Mouse (Mus musculus) heart, embryonic 14.5 days (tissue): ENCODE data around the gene Nfu1. TPM values are rescaled to one million over a fixed set of nuclear protein-coding genes. Genes with fewer than 3 reads are reported as not detected.

ENCODE experiments used
- ATAC-seq: fragments of 200-750 bp; cut with Nextera tagmentation; 2 replicates; pipeline ENCODE4 v1.8.0; 2017; ENCODE audit warnings: low read depth, moderate TSS enrichment; ENCODE audit not compliant: insufficient number of reproducible peaks, insufficient read depth, low FRiP score
- H3K27ac ChIP-seq, 2 experiments: fragments of 200-500 bp in 1 of 2; fragments of 300-500 bp in 1 of 2; sonication (generic) in 1 of 2; replicated peaks in 1 of 2; 2 replicates each; pipeline ENCODE4 v1.5.1; 2012 to 2014; ENCODE audit warnings: low read depth in 2 of 2, low read length in 2 of 2, control low read depth in 1 of 2, mild to moderate bottlenecking in 1 of 2, mixed read lengths in 1 of 2; ENCODE audit not compliant: control insufficient read depth in 1 of 2, insufficient read depth in 1 of 2
- H3K27me3 ChIP-seq: fragments of 300-500 bp; sonication (generic); 2 replicates; pipeline ENCODE4 v1.6.1; 2014; ENCODE audit warnings: mild to moderate bottlenecking, low read length, control low read depth; ENCODE audit not compliant: control insufficient read depth, insufficient read depth
- H3K36me3 ChIP-seq: fragments of 300-500 bp; sonication (generic); 2 replicates; pipeline ENCODE4 v1.6.1; 2014; ENCODE audit warnings: mild to moderate bottlenecking, control low read depth, low read length, mixed read lengths; ENCODE audit not compliant: control insufficient read depth, insufficient read depth
- H3K4me1 ChIP-seq, 2 experiments: fragments of 200-500 bp in 1 of 2; fragments of 300-500 bp in 1 of 2; sonication (generic) in 1 of 2; 2 replicates each; pipeline ENCODE4 v1.6.1; 2012 to 2014; ENCODE audit warnings: low read length in 2 of 2, control low read depth in 1 of 2, mixed read lengths in 1 of 2; ENCODE audit not compliant: control insufficient read depth in 2 of 2, insufficient read depth in 2 of 2
- H3K4me2 ChIP-seq: fragments of 300-500 bp; sonication (generic); 2 replicates; pipeline ENCODE4 v1.6.1; 2014; ENCODE audit warnings: mild to moderate bottlenecking, low read length
- H3K4me3 ChIP-seq, 2 experiments: fragments of 200-500 bp in 1 of 2; fragments of 300-500 bp in 1 of 2; sonication (generic) in 1 of 2; 2 replicates each; pipeline ENCODE4 v1.5.1; 2012 to 2014; ENCODE audit warnings: low read length in 2 of 2, mild to moderate bottlenecking in 2 of 2, control low read depth in 1 of 2, low read depth in 1 of 2, moderate library complexity in 1 of 2; ENCODE audit not compliant: control insufficient read depth in 1 of 2, insufficient read depth in 1 of 2
- H3K9ac ChIP-seq: fragments of 300-500 bp; sonication (generic); 2 replicates; pipeline ENCODE4 v1.6.1; 2014; ENCODE audit warnings: mild to moderate bottlenecking, low read length
- H3K9me3 ChIP-seq: fragments of 300-500 bp; sonication (generic); 2 replicates; pipeline ENCODE4 v1.6.1; 2016; ENCODE audit warnings: low read length, control low read depth; ENCODE audit not compliant: control insufficient read depth
- WGBS: fragments of 180-500 bp; shearing (Covaris S2); extraction: QIAGEN DNeasy Blood & Tissue Kit; methylation state at CpG from one replicate; pipeline ENCODE4 v1.1.7; 2014; 5-methylcytosine and 5-hydroxymethylcytosine counted together
- polyA plus RNA-seq: library from polyadenylated mRNA; unstranded; fragments of >200 nt; fragmentation: Nextera tagmentation; extraction: Ambion mirVana; gene quantifications from 2 replicates; pipeline ENCODE4 v1.2.1, GENCODE M21; 2014

The Nfu1 gene
- polyA plus RNA-seq, 1 experiment from 2014 or later, result 108 TPM

- Histone ChIP-seq H3K36me3 (peaks cover 84% of the 10 kb centered on the region), H3K4me2 (no peak overlapping the region), H3K4me3 (no peak overlapping the region), H3K27ac (no peak overlapping the region), H3K27me3 (no peaks in the 10 kb centered on the region), H3K9me3 (no peaks in the 10 kb centered on the region), H3K4me1 (peaks cover 2 to 6% of the 10 kb centered on the region in 2 experiments; a peak in 2 of 4 replicates), H3K9ac (no peak overlapping the region)
- WGBS, result 89% methylated on average over 4 of the region's 4 CpGs
- ATAC-seq, result no peak
Observed at GRCm38 (mm10) chr6:87070641-87071040, 61.6 kb downstream of the Nfu1 start.

- H3K4me1 ChIP-seq, result peaks cover 2 to 6% of the 10 kb centered on the region in 2 experiments; a peak in 2 of 4 replicates
- H3K27ac ChIP-seq, result no peak overlapping the region
- H3K4me2 ChIP-seq, result no peak overlapping the region
- peaks cover 85% of the 10 kb centered on the region for H3K36me3 ChIP-seq
- no peak for ATAC-seq
- no peaks in the 10 kb centered on the region for H3K27me3 ChIP-seq
- H3K9ac ChIP-seq, result no peak overlapping the region
- H3K9me3 ChIP-seq, result no peaks in the 10 kb centered on the region
- H3K4me3 ChIP-seq, result no peak overlapping the region
- WGBS, result 19% methylated on average over 4 of the region's 4 CpGs
Observed at GRCm38 (mm10) chr6:87072759-87073158, 63.7 kb downstream of the Nfu1 start.

GRCm38 (mm10) chr6:87075092-87075685 is 66.2 kb downstream of the Nfu1 start:
- ATAC-seq, result no peak
- Histone ChIP-seq H3K4me1 (peaks cover 0 to 3% of the 10 kb centered on the region in 2 experiments; a peak in 2 of 4 replicates), H3K27me3 (no peaks in the 10 kb centered on the region), H3K4me3 (no peak overlapping the region), H3K27ac (peak overlapping the region; percentile 25 to 75; a peak in 3 of 4 replicates), H3K4me2 (no peak overlapping the region), H3K9me3 (no peaks in the 10 kb centered on the region), H3K9ac (no peak overlapping the region), H3K36me3 (peaks cover 82% of the 10 kb centered on the region)
- 30% methylated on average over 3 of the region's 3 CpGs for WGBS

Other genes starting within 250 kb of the Nfu1 start
- 24.6 and 30.3 TPM in 2 replicates for gene Anxa4, start 215.7 kb upstream of the Nfu1 start, polyA plus RNA-seq
- 19.5 and 23.3 TPM in 2 replicates for gene Aak1, start 159.7 kb upstream of the Nfu1 start, polyA plus RNA-seq
- 12.3 and 13.4 TPM in 2 replicates for gene Gfpt1, start 33.6 kb downstream of the Nfu1 start, polyA plus RNA-seq
- 0.13 TPM in 1 of 2 replicates, not detected in the other for gene D6Ertd527e, start 95.5 kb downstream of the Nfu1 start, polyA plus RNA-seq